12 mouse cellular contexts compared by ENCODE assay signal in genomic region chr7:65074194-65074593, GRCm38 (mm10).
DNase-seq lines count a peak whose midpoint lies in the region; ATAC-seq and TF ChIP-seq lines count a peak whose summit lies in the region.
"Had no signal": no experiment of that assay in that cellular context is flagged by ENCODE, and none has a peak within 500 bp of the region (broad histone marks: within the 10 kb centered on the region; RNA-seq: fewer than 3 reads in every experiment).

No protein-coding gene starts in this region.

- no peak for TF ChIP-seq CTCF in kidney, postnatal 0 days (IDR thresholded peaks at IDR 0.05; ENCODE audit: low read depth)
- TF ChIP-seq CTCF in kidney, adult 2 months (conservative IDR thresholded peaks at IDR 0.05; ENCODE audit: insufficient read depth, insufficient read length, low read depth, low read length), result no peak
- TF ChIP-seq CTCF in stomach, postnatal 0 days (IDR thresholded peaks at IDR 0.05; ENCODE audit: low read depth), result no peak

- TF ChIP-seq EP300 in stomach, postnatal 0 days (optimal IDR thresholded peaks at IDR 0.05), result no peak

- no peaks in the 10 kb centered on the region for H3K36me3 ChIP-seq in kidney, postnatal 0 days (ENCODE audit: insufficient read depth, low read length)
- H3K36me3 ChIP-seq in kidney, adult 2 months (ENCODE audit: control insufficient read depth, insufficient read depth, low read length), result no peaks in the 10 kb centered on the region
- no peaks in the 10 kb centered on the region for H3K36me3 ChIP-seq in stomach, postnatal 0 days (ENCODE audit: control insufficient read depth, insufficient read depth, low read length)
- H3K36me3 ChIP-seq: G1E; heart, embryonic 15.5 days; liver, embryonic 12.5 days had no signal

- WGBS in kidney, postnatal 0 days, result 40% methylated on average over 9 of the region's 9 CpGs
- WGBS in kidney, adult 2 months, result 35% methylated on average over 9 of the region's 9 CpGs
- 45% methylated on average over 9 of the region's 9 CpGs for WGBS in stomach, postnatal 0 days

- ATAC-seq in kidney, postnatal 0 days (replicated peaks; ENCODE audit: low FRiP score, low read depth), result peak; percentile 69
- no peak for ATAC-seq in stomach, postnatal 0 days (ENCODE audit: low FRiP score, low TSS enrichment)
- ATAC-seq: liver, embryonic 12.5 days had no signal

- no peak for TF ChIP-seq POLR2A in kidney, adult 2 months (IDR thresholded peaks at IDR 0.05; ENCODE audit: low read depth, low read length)

- no peak overlapping the region for H3K4me3 ChIP-seq in kidney, postnatal 0 days (replicated peaks; ENCODE audit: low read depth, low read length)
- H3K4me3 ChIP-seq in kidney, adult 2 months (ENCODE audit: insufficient read depth, low read depth, low read length), result no peak overlapping the region
- no peak overlapping the region for H3K4me3 ChIP-seq in stomach, postnatal 0 days (ENCODE audit: low read depth, low read length)
- H3K4me3 ChIP-seq: heart, embryonic 15.5 days; liver, embryonic 12.5 days had no signal

- no peaks in the 10 kb centered on the region for H3K27me3 ChIP-seq in kidney, postnatal 0 days (ENCODE audit: insufficient read depth, low read length)
- no peaks in the 10 kb centered on the region for H3K27me3 ChIP-seq in kidney, adult 2 months (replicated peaks; ENCODE audit: control insufficient read depth, insufficient read depth, low read length)
- H3K27me3 ChIP-seq in stomach, postnatal 0 days (ENCODE audit: control insufficient read depth, insufficient read depth, low read length), result no peaks in the 10 kb centered on the region
- H3K27me3 ChIP-seq: heart, embryonic 15.5 days; liver, embryonic 12.5 days had no signal

- H3K27ac ChIP-seq in kidney, postnatal 0 days, result no peak overlapping the region
- H3K27ac ChIP-seq in kidney, adult 2 months (ENCODE audit: insufficient read depth, low read depth, low read length), result no peak overlapping the region
- no peak overlapping the region for H3K27ac ChIP-seq in stomach, postnatal 0 days (replicated peaks)
- H3K27ac ChIP-seq: heart, embryonic 15.5 days; hindbrain, postnatal 0 days; liver, embryonic 12.5 days had no signal

- peak; percentile 27 to 38 for DNase-seq in cerebellum, postnatal 10 days
- no peak for DNase-seq in cerebellum, postnatal 36 days
- DNase-seq in kidney, postnatal 0 days (ENCODE audit: low spot score), result no peak
- no peak for DNase-seq in kidney, adult 2 months
- peak; percentile 27 for DNase-seq in thymus, postnatal 14 days
- DNase-seq in thymus, adult 18-20 months, result no peak
- peak; percentile 23 for DNase-seq in stomach, postnatal 0 days (ENCODE audit: low spot score)
- no peak for DNase-seq in gastrocnemius, postnatal 36 days

- intact Hi-C loops in gastrocnemius, postnatal 36 days (cut with DNase I), result loop anchor here (10.0 kb wide), 1 partner anchor 199 kb away; the partner anchor contains the start of gene Nsmce3

- H3K9me3 ChIP-seq in kidney, postnatal 0 days (replicated peaks; ENCODE audit: low read length), result no peaks in the 10 kb centered on the region
- H3K9me3 ChIP-seq in stomach, postnatal 0 days (ENCODE audit: control insufficient read depth, low read length), result no peaks in the 10 kb centered on the region
- H3K9me3 ChIP-seq: heart, embryonic 15.5 days; liver, embryonic 12.5 days had no signal

- no peak overlapping the region for H3K4me2 ChIP-seq in kidney, postnatal 0 days (ENCODE audit: low read length)
- H3K4me2 ChIP-seq in stomach, postnatal 0 days (replicated peaks; ENCODE audit: low read depth), result no peak overlapping the region
- H3K4me2 ChIP-seq: heart, embryonic 15.5 days; liver, embryonic 12.5 days had no signal

- no peaks in the 10 kb centered on the region for H3K4me1 ChIP-seq in kidney, postnatal 0 days (replicated peaks; ENCODE audit: insufficient read depth, low read length)
- no peaks in the 10 kb centered on the region for H3K4me1 ChIP-seq in kidney, adult 2 months (ENCODE audit: control insufficient read depth, insufficient read depth, low read length)
- no peaks in the 10 kb centered on the region for H3K4me1 ChIP-seq in stomach, postnatal 0 days (replicated peaks; ENCODE audit: control insufficient read depth, insufficient read depth)
- H3K4me1 ChIP-seq: heart, embryonic 15.5 days; liver, embryonic 12.5 days had no signal

- no peak overlapping the region for H3K9ac ChIP-seq in kidney, postnatal 0 days (ENCODE audit: low read depth, low read length)
- H3K9ac ChIP-seq in stomach, postnatal 0 days (ENCODE audit: low read length), result no peak overlapping the region
- H3K9ac ChIP-seq: heart, embryonic 15.5 days; liver, embryonic 12.5 days had no signal

Comparison
In these comparisons a context has a peak if more than half of its experiments do, and no peak if none do; other contexts are left out.
1. DNase-seq: peak in cerebellum, postnatal 10 days (2 of 2), thymus, postnatal 14 days (single experiment) and stomach, postnatal 0 days (single experiment); none in cerebellum, postnatal 36 days (0 of 2), kidney, postnatal 0 days (single experiment), kidney, adult 2 months (single experiment), thymus, adult 18-20 months (0 of 2) and gastrocnemius, postnatal 36 days (0 of 2).